17 mouse cellular contexts compared by ENCODE assay signal in genomic region chr13:92605306-92605705, GRCm38 (mm10). TPM values are rescaled to one million over a fixed set of nuclear protein-coding genes. Genes with fewer than 3 reads are reported as not detected.
DNase-seq lines count a peak whose midpoint lies in the region; ATAC-seq and TF ChIP-seq lines count a peak whose summit lies in the region.
"Not testable (repeated sequence)": the region's sequence is repeated elsewhere in the genome, so short reads cannot be mapped to it uniquely, and the experiment has no call there.
"Had no signal": no experiment of that assay in that cellular context is flagged by ENCODE, and none has a peak within 500 bp of the region (broad histone marks: within the 10 kb centered on the region; RNA-seq: fewer than 3 reads in every experiment).

No protein-coding gene starts in this region.

- peaks cover 7 to 10% of the 10 kb centered on the region in 2 experiments; a peak in 3 of 4 replicates for H3K4me1 ChIP-seq in liver, embryonic 14.5 days (replicated peaks; ENCODE audit: control insufficient read depth in 2 of 2, insufficient read depth in 2 of 2, low read length in 1 of 2)
- H3K4me1 ChIP-seq in midbrain, embryonic 11.5 days (ENCODE audit: control insufficient read depth, insufficient read depth, low read length); stomach, postnatal 0 days (replicated peaks; ENCODE audit: control insufficient read depth, insufficient read depth): not testable (repeated sequence)

- not testable (repeated sequence) for H3K9me3 ChIP-seq in liver, embryonic 14.5 days (ENCODE audit: control insufficient read depth, low read length); midbrain, embryonic 11.5 days (ENCODE audit: control insufficient read depth, low read length); stomach, postnatal 0 days (ENCODE audit: control insufficient read depth, low read length)

- H3K4me2 ChIP-seq in liver, embryonic 14.5 days (ENCODE audit: low read depth); midbrain, embryonic 11.5 days; stomach, postnatal 0 days (replicated peaks; ENCODE audit: low read depth): not testable (repeated sequence)

- H3K27ac ChIP-seq in liver, embryonic 14.5 days; midbrain, embryonic 11.5 days (ENCODE audit: low read depth, low read length); stomach, postnatal 0 days (replicated peaks): not testable (repeated sequence)

- H3K27me3 ChIP-seq in liver, embryonic 14.5 days (ENCODE audit: control insufficient read depth, insufficient read depth, low read length); midbrain, embryonic 11.5 days (ENCODE audit: control insufficient read depth, insufficient read depth, low read length); stomach, postnatal 0 days (ENCODE audit: control insufficient read depth, insufficient read depth, low read length): not testable (repeated sequence)

- WGBS in liver, embryonic 14.5 days (ENCODE audit: insufficient replicate concordance): 68% methylated on average over 4 of the region's 4 CpGs
- 73% methylated on average over 4 of the region's 4 CpGs for WGBS in midbrain, embryonic 11.5 days
- 84% methylated on average over 4 of the region's 4 CpGs for WGBS in stomach, postnatal 0 days

- H3K36me3 ChIP-seq in liver, embryonic 14.5 days (replicated peaks; ENCODE audit: control insufficient read depth, insufficient read depth, low read depth); midbrain, embryonic 11.5 days (ENCODE audit: control insufficient read depth, insufficient read depth, low read length); stomach, postnatal 0 days (ENCODE audit: control insufficient read depth, insufficient read depth, low read length): not testable (repeated sequence)

- not testable (repeated sequence) for H3K4me3 ChIP-seq in liver, embryonic 14.5 days (ENCODE audit: insufficient read depth in 1 of 2, low read depth in 2 of 2, low read length in 2 of 2); midbrain, embryonic 11.5 days (ENCODE audit: low read depth, low read length); stomach, postnatal 0 days (ENCODE audit: low read depth, low read length)

- H3K9ac ChIP-seq in liver, embryonic 14.5 days (replicated peaks); midbrain, embryonic 11.5 days (ENCODE audit: low read length); stomach, postnatal 0 days (ENCODE audit: low read length): not testable (repeated sequence)

- peak; percentile 37 for DNase-seq in 416B (ENCODE audit: low read depth)
- DNase-seq in R1 (ENCODE audit: low read depth, low spot score): peak; percentile 45
- peak; percentile 60 for DNase-seq in induced T-regulatory cell, adult 2 months (ENCODE audit: low read depth)
- DNase-seq in kidney, postnatal 36 days: peak; percentile 10 to 16
- DNase-seq in liver, embryonic 14.5 days (ENCODE audit: low read depth in 3 of 3, low spot score in 3 of 3); stomach, postnatal 0 days (ENCODE audit: low spot score): not testable (repeated sequence)
- DNase-seq in midbrain, embryonic 11.5 days (ENCODE audit: low spot score, missing footprints): peak; percentile 8

- TF ChIP-seq EP300 in liver, embryonic 14.5 days (IDR thresholded peaks at IDR 0.05; ENCODE audit: low read depth); stomach, postnatal 0 days (optimal IDR thresholded peaks at IDR 0.05): not testable (repeated sequence)

- peak; percentile 50 for TF ChIP-seq CTCF in liver, embryonic 14.5 days (IDR thresholded peaks at IDR 0.05; ENCODE audit: low read depth)
- peak; percentile 33; the same call in 1 of the 2 replicates for TF ChIP-seq CTCF in stomach, postnatal 0 days (IDR thresholded peaks at IDR 0.05; ENCODE audit: low read depth)

- peak; percentile 31 for ATAC-seq in CD4-positive, CD25-positive, alpha-beta regulatory T cell, adult 4 months
- not testable (repeated sequence) for ATAC-seq in liver, embryonic 14.5 days (ENCODE audit: insufficient read depth); midbrain, embryonic 11.5 days (ENCODE audit: low FRiP score); stomach, postnatal 0 days (ENCODE audit: low FRiP score, low TSS enrichment)

RNA-seq across cellular contexts. Expression of gene Serinc5, which starts 5.6 kb away (rescaled TPM):
- polyA plus RNA-seq in CD4-positive, CD25-positive, alpha-beta regulatory T cell, adult 4 months (2017; shearing (Covaris generic)): 10 to 100 TPM in 1 of 2 experiments, 1 to 10 TPM in 1; 9.2 to 11.7 TPM
- polyA plus RNA-seq in liver, embryonic 14.5 days (2012; rRNA removed): 15.2 and 17.9 TPM in 2 replicates
- polyA plus RNA-seq in liver, embryonic 14.5 days (2014; fragmentation: Nextera tagmentation; extraction: Ambion mirVana): 14.2 and 16.8 TPM in 2 replicates
- 9.0 and 9.7 TPM in 2 replicates for polyA plus RNA-seq in midbrain, embryonic 11.5 days (2014; fragmentation: Nextera tagmentation; extraction: Ambion mirVana)
- 14.5 and 16.0 TPM in 2 replicates for polyA plus RNA-seq in stomach, postnatal 0 days (2015; fragmentation: Nextera tagmentation; extraction: Ambion mirVana)

RNA-seq across cellular contexts. Expression of gene Spz1, which starts 29.3 kb away (rescaled TPM):
- not detected for polyA plus RNA-seq in CD4-positive, CD25-positive, alpha-beta regulatory T cell, adult 4 months (2017; shearing (Covaris generic))
- polyA plus RNA-seq in liver, embryonic 14.5 days (2012; rRNA removed): not detected in 2 replicates
- not detected in 2 replicates for polyA plus RNA-seq in liver, embryonic 14.5 days (2014; fragmentation: Nextera tagmentation; extraction: Ambion mirVana)
- not detected in 2 replicates for polyA plus RNA-seq in midbrain, embryonic 11.5 days (2014; fragmentation: Nextera tagmentation; extraction: Ambion mirVana)
- polyA plus RNA-seq in stomach, postnatal 0 days (2015; fragmentation: Nextera tagmentation; extraction: Ambion mirVana): not detected in 2 replicates
- polyA plus RNA-seq: activated CD4-positive, CD25-positive, alpha-beta regulatory T cell, adult 4 months; cortical plate, adult 2 months; embryonic facial prominence, embryonic 12.5 days; forebrain, embryonic 11.5 days; forebrain, embryonic 15.5 days; heart, embryonic 11.5 days; heart, embryonic 15.5 days; hindbrain, embryonic 13.5 days; hindbrain, postnatal 0 days had no signal
